Mouse (Mus musculus): ENCODE results near the gene Rps6kb1.
"Not testable (repeated sequence)": the region's sequence is repeated elsewhere in the genome, so short reads cannot be mapped to it uniquely, and the experiment has no call there.

DNA sequence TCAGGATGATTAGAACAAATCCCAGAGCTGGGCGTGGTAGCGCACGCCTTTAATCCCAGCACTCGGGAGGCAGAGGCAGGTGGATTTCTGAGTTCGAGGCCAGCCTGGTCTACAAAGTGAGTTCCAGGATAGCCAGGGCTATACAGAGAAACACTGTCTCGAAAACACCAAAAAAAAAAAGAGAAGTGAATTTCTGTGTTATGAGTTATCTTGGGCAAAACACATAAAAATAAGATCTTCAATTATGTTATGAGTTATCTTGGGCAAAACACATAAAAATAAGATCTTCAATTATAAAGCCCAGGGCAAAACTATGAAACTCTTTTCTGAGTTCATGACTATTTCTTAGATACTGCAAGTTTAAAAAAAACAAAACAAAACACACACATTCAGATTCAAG is 11.3 kb downstream of the Rps6kb1 start:
- TF ChIP-seq CTCF (IDR thresholded peaks at IDR 0.05; ENCODE audit: control insufficient read depth, insufficient read depth, insufficient read length); USF1 (IDR thresholded peaks at IDR 0.05; ENCODE audit: low read depth): not testable (repeated sequence)
